Mouse (Mus musculus) stomach, embryonic 14.5 days (tissue): ENCODE results near the gene Gm42517. TPM values are rescaled to one million over a fixed set of nuclear protein-coding genes. Genes with fewer than 3 reads are reported as not detected.

Experiments
- ATAC-seq: fragments of 200-750 bp; cut with Nextera tagmentation; 2 replicates; pipeline ENCODE4 v1.8.0; 2017; ENCODE audit warnings: low read depth, moderate TSS enrichment; ENCODE audit not compliant: insufficient number of reproducible peaks, insufficient read depth, low FRiP score
- H3K27ac ChIP-seq: fragments of 300-500 bp; sonication (generic); 2 replicates; pipeline ENCODE4 v1.5.1; 2014; ENCODE audit warnings: mild to moderate bottlenecking, low read length, moderate library complexity, mixed read lengths
- H3K27me3 ChIP-seq: fragments of 300-500 bp; sonication (generic); 2 replicates; pipeline ENCODE4 v1.6.1; 2014; ENCODE audit warnings: low read length, control low read depth, mixed read lengths; ENCODE audit not compliant: control insufficient read depth, insufficient read depth
- H3K36me3 ChIP-seq: fragments of 300-500 bp; sonication (generic); 2 replicates; pipeline ENCODE4 v1.6.1; 2014; ENCODE audit warnings: mild to moderate bottlenecking, control low read depth, low read length, moderate library complexity, mixed read lengths; ENCODE audit not compliant: control insufficient read depth, insufficient read depth
- H3K4me1 ChIP-seq: fragments of 300-500 bp; sonication (generic); 2 replicates; pipeline ENCODE4 v1.6.1; 2014; ENCODE audit warnings: low read length, control low read depth, mixed read lengths; ENCODE audit not compliant: control insufficient read depth, insufficient read depth
- H3K4me2 ChIP-seq: fragments of 300-500 bp; sonication (generic); replicated peaks from 2 replicates; pipeline ENCODE4 v1.6.1; 2014; ENCODE audit warnings: low read depth, low read length, control low read depth
- H3K4me3 ChIP-seq: fragments of 300-500 bp; sonication (generic); 2 replicates; pipeline ENCODE4 v1.5.1; 2014; ENCODE audit warnings: low read depth, low read length, control low read depth
- H3K9ac ChIP-seq: fragments of 300-500 bp; sonication (generic); replicated peaks from 2 replicates; pipeline ENCODE4 v1.6.1; 2014; ENCODE audit warnings: low read depth, mild to moderate bottlenecking, control low read depth, low read length, moderate library complexity, mixed read lengths
- H3K9me3 ChIP-seq: fragments of 300-500 bp; sonication (generic); 2 replicates; pipeline ENCODE4 v1.6.1; 2016; ENCODE audit warnings: low read depth, low read length, control low read depth; ENCODE audit not compliant: control insufficient read depth
- WGBS: fragments of 180-500 bp; shearing (Covaris S2); extraction: QIAGEN DNeasy Blood & Tissue Kit; methylation state at CpG from one replicate; pipeline ENCODE4 v1.1.7; 2014; 5-methylcytosine and 5-hydroxymethylcytosine counted together
- polyA plus RNA-seq: library from polyadenylated mRNA; unstranded; fragments of >200 nt; fragmentation: Nextera tagmentation; extraction: Ambion mirVana; gene quantifications from 2 replicates; pipeline ENCODE4 v1.2.1, GENCODE M21; 2014

Gene Gm42517
- not detected in 2 replicates for polyA plus RNA-seq

- peak; percentile 34; the same call in 1 of the 2 replicates for ATAC-seq
- Histone ChIP-seq H3K9me3 (no peaks in the 10 kb centered on the region), H3K36me3 (no peaks in the 10 kb centered on the region), H3K4me2 (peak within 1 kb of the TSS; percentile 96), H3K9ac (peak within 1 kb of the TSS; percentile 38; the same call in 1 of the 2 replicates), H3K4me3 (peak within 1 kb of the TSS; percentile 54), H3K4me1 (peaks cover 17% of the 10 kb centered on the region; the same call in 1 of the 2 replicates), H3K27me3 (peaks cover 70% of the 10 kb centered on the region), H3K27ac (no peak within 1 kb of the TSS)
- WGBS: under 1% methylated on average over 21 of the region's 36 CpGs
These were observed at the start of gene Gm42517 for GRCm38 (mm10) chr5:108367871-108368332. TSS of gene Gm42517 (minus strand) at chr5:108367922.

DNA sequence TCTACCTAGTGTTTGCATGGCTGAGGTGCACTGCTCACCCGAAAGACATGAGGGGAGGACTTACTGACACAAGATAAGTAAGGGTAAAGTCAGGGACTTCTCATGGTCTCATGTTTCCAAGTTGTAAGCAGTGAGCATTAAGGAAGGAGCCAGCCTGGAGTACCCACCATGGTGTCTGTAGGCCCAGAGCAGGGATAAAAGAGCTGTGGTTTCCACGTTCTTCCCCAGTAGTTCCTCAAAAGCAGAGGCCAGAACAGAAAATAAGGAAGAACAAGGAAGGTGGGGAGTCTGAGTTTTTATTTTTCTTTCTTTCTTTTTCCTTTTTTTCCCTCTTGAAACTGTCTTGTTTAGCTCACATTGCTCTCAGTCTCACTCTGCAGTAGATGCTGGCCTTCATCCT is 47.0 kb upstream of the Gm42517 start:
- no peaks in the 10 kb centered on the region for H3K27me3 ChIP-seq
- H3K9ac ChIP-seq: no peak overlapping the region
- H3K27ac ChIP-seq: no peak overlapping the region
- H3K4me2 ChIP-seq: no peak overlapping the region
- H3K36me3 ChIP-seq: no peaks in the 10 kb centered on the region
- H3K4me1 ChIP-seq: no peaks in the 10 kb centered on the region
- WGBS: 58% methylated on average over 2 of the region's 2 CpGs
- no peak overlapping the region for H3K4me3 ChIP-seq
- no peak for ATAC-seq
- no peaks in the 10 kb centered on the region for H3K9me3 ChIP-seq

DNA sequence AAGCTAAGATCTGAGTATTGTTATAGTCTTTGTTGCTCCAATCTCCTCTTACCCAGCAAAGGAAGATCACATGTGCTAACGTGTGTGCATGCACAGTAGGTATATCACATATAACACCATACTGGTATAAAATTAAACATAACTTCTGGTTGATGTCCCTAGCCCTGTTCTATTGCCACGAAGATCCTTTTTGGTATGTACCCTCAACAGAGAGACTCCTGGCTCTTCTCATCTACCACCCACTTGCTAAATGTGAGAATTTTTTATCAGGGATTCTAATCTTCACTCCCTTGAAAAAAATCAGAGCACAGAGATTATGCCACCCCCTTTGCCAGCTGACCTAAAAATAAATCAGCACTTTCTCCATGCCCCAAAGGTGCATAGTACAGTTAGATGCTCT is 39.3 kb upstream of the Gm42517 start:
- Histone ChIP-seq H3K4me1 (no peaks in the 10 kb centered on the region), H3K27me3 (no peaks in the 10 kb centered on the region), H3K9ac (no peak overlapping the region), H3K4me2 (no peak overlapping the region), H3K36me3 (no peaks in the 10 kb centered on the region), H3K9me3 (no peaks in the 10 kb centered on the region), H3K4me3 (no peak overlapping the region), H3K27ac (no peak overlapping the region)
- WGBS: 71% methylated on average over 2 of the region's 2 CpGs
- no peak for ATAC-seq

DNA sequence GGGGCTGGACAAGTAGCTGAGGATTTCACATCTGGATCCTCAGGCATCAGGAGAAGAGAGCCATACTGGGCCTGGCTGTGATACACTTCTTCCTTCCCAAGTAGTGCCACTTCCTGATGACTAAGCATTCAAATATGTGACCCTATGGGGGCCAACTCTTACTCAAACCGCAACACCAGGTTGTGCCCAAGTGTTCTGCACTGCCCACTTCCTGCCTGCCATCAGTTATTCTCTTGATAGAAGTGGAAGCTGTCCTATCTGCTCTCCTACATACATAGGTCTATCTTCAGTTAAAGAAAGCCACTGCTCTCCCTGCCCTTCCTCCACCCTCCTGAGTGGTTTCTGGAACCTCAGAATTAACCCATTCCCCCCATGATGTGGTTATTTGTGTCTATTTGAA is 37.7 kb upstream of the Gm42517 start:
- no peaks in the 10 kb centered on the region for H3K9me3 ChIP-seq
- H3K27me3 ChIP-seq: no peaks in the 10 kb centered on the region
- no peak overlapping the region for H3K9ac ChIP-seq
- H3K4me3 ChIP-seq: no peak overlapping the region
- H3K4me2 ChIP-seq: no peak overlapping the region
- WGBS: 66% methylated on average over 1 of the region's 1 CpGs
- H3K4me1 ChIP-seq: no peaks in the 10 kb centered on the region
- no peaks in the 10 kb centered on the region for H3K36me3 ChIP-seq
- no peak overlapping the region for H3K27ac ChIP-seq
- ATAC-seq: no peak

DNA sequence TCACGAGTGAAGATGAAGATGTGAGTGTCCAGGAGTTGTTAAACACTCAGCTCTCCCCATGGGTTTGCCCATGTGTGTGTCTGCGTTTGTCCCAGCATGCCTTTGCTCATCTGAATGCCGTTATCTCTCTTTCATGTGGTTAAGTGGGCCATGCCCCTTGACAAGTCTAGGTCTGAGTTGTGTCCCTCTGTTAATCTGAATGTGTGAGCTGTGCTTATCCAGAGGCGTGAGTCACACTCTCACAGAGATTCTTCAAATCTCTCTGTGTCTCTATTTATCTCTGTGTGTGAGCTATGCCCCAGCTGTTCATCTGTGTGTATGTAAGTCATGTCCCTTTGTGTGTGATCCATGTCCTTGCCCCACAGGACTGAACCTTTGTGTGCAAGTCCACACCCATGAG is 35.7 kb upstream of the Gm42517 start:
- WGBS: 81% methylated on average over 4 of the region's 4 CpGs
- no peak overlapping the region for H3K4me2 ChIP-seq
- ATAC-seq: no peak

DNA sequence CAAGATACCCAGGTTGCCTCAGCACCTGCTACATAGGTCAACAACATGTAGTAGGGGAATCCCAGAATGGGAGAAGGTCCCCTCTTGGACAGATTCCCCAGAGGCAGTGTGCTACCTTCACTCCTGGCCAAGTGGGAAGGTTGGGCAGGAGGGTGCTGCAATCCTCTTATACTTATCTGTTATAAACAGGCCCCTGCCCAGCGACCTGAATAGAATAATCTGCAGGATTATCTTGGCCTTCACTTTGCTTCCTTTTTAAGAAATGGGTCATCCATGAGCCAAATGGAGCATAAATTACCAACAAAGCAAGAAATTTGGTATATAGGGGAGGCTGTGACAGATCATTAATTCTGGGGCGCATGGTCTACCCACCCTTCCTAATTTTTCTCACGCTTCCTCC is 22.0 kb upstream of the Gm42517 start:
- Histone ChIP-seq H3K4me1 (no peaks in the 10 kb centered on the region), H3K4me2 (no peak overlapping the region), H3K27ac (no peak overlapping the region), H3K36me3 (no peaks in the 10 kb centered on the region), H3K4me3 (no peak overlapping the region), H3K27me3 (no peaks in the 10 kb centered on the region), H3K9me3 (no peaks in the 10 kb centered on the region), H3K9ac (no peak overlapping the region)
- 71% methylated on average over 3 of the region's 3 CpGs for WGBS
- no peak for ATAC-seq

More for the DNA sequence above, 35.7 kb upstream of the Gm42517 start:
- Histone ChIP-seq H3K9ac (no peak overlapping the region), H3K9me3 (no peaks in the 10 kb centered on the region), H3K4me3 (no peak overlapping the region), H3K27me3 (no peaks in the 10 kb centered on the region), H3K36me3 (no peaks in the 10 kb centered on the region), H3K4me1 (no peaks in the 10 kb centered on the region), H3K27ac (no peak overlapping the region)

GRCm38 (mm10) chr5:108388201-108388600 is 20.5 kb upstream of the Gm42517 start, which contains the start of gene Pde6b:
TSS of gene Pde6b (plus strand) at chr5:108388391.
- Histone ChIP-seq H3K4me2 (no peak within 1 kb of the TSS), H3K27ac (no peak within 1 kb of the TSS), H3K4me1 (no peaks in the 10 kb centered on the region), H3K9me3 (no peaks in the 10 kb centered on the region), H3K27me3 (no peaks in the 10 kb centered on the region), H3K9ac (no peak within 1 kb of the TSS), H3K36me3 (no peaks in the 10 kb centered on the region), H3K4me3 (no peak within 1 kb of the TSS)
- 74% methylated on average over 7 of the region's 7 CpGs for WGBS
- no peak for ATAC-seq

- Histone ChIP-seq H3K9ac (no peak overlapping the region), H3K4me1 (no peaks in the 10 kb centered on the region), H3K36me3 (no peaks in the 10 kb centered on the region), H3K9me3 (no peaks in the 10 kb centered on the region), H3K27me3 (no peaks in the 10 kb centered on the region), H3K4me2 (no peak overlapping the region), H3K27ac (no peak overlapping the region), H3K4me3 (no peak overlapping the region)
- no peak for ATAC-seq
- 63% methylated on average over 4 of the region's 4 CpGs for WGBS
These were observed 18.7 kb upstream of the Gm42517 start for GRCm38 (mm10) chr5:108386449-108386848.

GRCm38 (mm10) chr5:108385632-108386031 is 17.9 kb upstream of the Gm42517 start:
- 79% methylated on average over 2 of the region's 2 CpGs for WGBS
- ATAC-seq: no peak

More at GRCm38 (mm10) chr5:108385632-108386031, 17.9 kb upstream of the Gm42517 start:
- Histone ChIP-seq H3K4me3 (no peak overlapping the region), H3K9ac (no peak overlapping the region), H3K36me3 (no peaks in the 10 kb centered on the region), H3K27me3 (no peaks in the 10 kb centered on the region), H3K9me3 (no peaks in the 10 kb centered on the region), H3K27ac (no peak overlapping the region), H3K4me1 (no peaks in the 10 kb centered on the region), H3K4me2 (no peak overlapping the region)
